8 mouse cellular contexts compared by ENCODE assay signal in genomic region chr11:118209376-118209775, GRCm38 (mm10). TPM values are rescaled to one million over a fixed set of nuclear protein-coding genes. Genes with fewer than 3 reads are reported as not detected.
A peak's percentile ranks its signal among the peaks of the same experiment; 100 is the strongest.
DNase-seq lines count a peak whose midpoint lies in the region; ATAC-seq lines count a peak whose summit lies in the region.

No protein-coding gene starts in this region.

- WGBS in heart, embryonic 13.5 days = 61% methylated on average over 3 of the region's 3 CpGs
- 73% methylated on average over 3 of the region's 3 CpGs for WGBS in midbrain, embryonic 10.5 days
- 54% methylated on average over 3 of the region's 3 CpGs for WGBS in midbrain, embryonic 15.5 days
- 64% methylated on average over 3 of the region's 3 CpGs for WGBS in forebrain, embryonic 12.5 days
- 57% methylated on average over 3 of the region's 3 CpGs for WGBS in midbrain, embryonic 13.5 days

- no peak for ATAC-seq in heart, embryonic 13.5 days (ENCODE audit: extremely low read depth, insufficient number of reproducible peaks, low FRiP score, low TSS enrichment)
- ATAC-seq in midbrain, embryonic 15.5 days (replicated peaks) = no peak
- ATAC-seq in forebrain, embryonic 12.5 days (ENCODE audit: low FRiP score) = no peak
- ATAC-seq in midbrain, embryonic 13.5 days = no peak

- peaks cover 85% of the 10 kb centered on the region for H3K4me1 ChIP-seq in heart, embryonic 13.5 days
- H3K4me1 ChIP-seq in midbrain, embryonic 10.5 days = peaks cover 57% of the 10 kb centered on the region
- H3K4me1 ChIP-seq in midbrain, embryonic 15.5 days = peaks cover 58% of the 10 kb centered on the region
- H3K4me1 ChIP-seq in forebrain, embryonic 12.5 days = peaks cover 57% of the 10 kb centered on the region
- peaks cover 58% of the 10 kb centered on the region for H3K4me1 ChIP-seq in midbrain, embryonic 13.5 days (replicated peaks)

- no peaks in the 10 kb centered on the region for H3K27me3 ChIP-seq in heart, embryonic 13.5 days (replicated peaks)
- H3K27me3 ChIP-seq in midbrain, embryonic 10.5 days (ENCODE audit: low read depth, poor library complexity, severe bottlenecking) = no peaks in the 10 kb centered on the region
- no peaks in the 10 kb centered on the region for H3K27me3 ChIP-seq in midbrain, embryonic 15.5 days (replicated peaks)
- no peaks in the 10 kb centered on the region for H3K27me3 ChIP-seq in forebrain, embryonic 12.5 days
- no peaks in the 10 kb centered on the region for H3K27me3 ChIP-seq in midbrain, embryonic 13.5 days

- no peak for DNase-seq in heart, postnatal 25 days (ENCODE audit: low spot score)
- DNase-seq in midbrain, embryonic 10.5 days (ENCODE audit: low spot score) = no peak
- no peak for DNase-seq in embryo, embryonic 10 days (ENCODE audit: low spot score)
- no peak for DNase-seq in lung, adult 18-20 months

- H3K9me3 ChIP-seq in heart, embryonic 13.5 days = no peaks in the 10 kb centered on the region
- H3K9me3 ChIP-seq in midbrain, embryonic 10.5 days (replicated peaks) = no peaks in the 10 kb centered on the region
- no peaks in the 10 kb centered on the region for H3K9me3 ChIP-seq in midbrain, embryonic 15.5 days
- H3K9me3 ChIP-seq in forebrain, embryonic 12.5 days = no peaks in the 10 kb centered on the region
- H3K9me3 ChIP-seq in midbrain, embryonic 13.5 days = no peaks in the 10 kb centered on the region

- H3K27ac ChIP-seq in heart, embryonic 13.5 days (replicated peaks) = peak overlapping the region; percentile 66
- peak overlapping the region; percentile 29; the same call in 1 of the 2 replicates for H3K27ac ChIP-seq in midbrain, embryonic 10.5 days (replicated peaks)
- H3K27ac ChIP-seq in midbrain, embryonic 15.5 days = no peak overlapping the region
- H3K27ac ChIP-seq in forebrain, embryonic 12.5 days = peak overlapping the region; percentile 50; the same call in 1 of the 2 replicates
- H3K27ac ChIP-seq in midbrain, embryonic 13.5 days = no peak overlapping the region

- no peak overlapping the region for H3K4me3 ChIP-seq in heart, embryonic 13.5 days
- no peak overlapping the region for H3K4me3 ChIP-seq in midbrain, embryonic 10.5 days
- H3K4me3 ChIP-seq in midbrain, embryonic 15.5 days = no peak overlapping the region
- no peak overlapping the region for H3K4me3 ChIP-seq in forebrain, embryonic 12.5 days (replicated peaks)
- no peak overlapping the region for H3K4me3 ChIP-seq in midbrain, embryonic 13.5 days (replicated peaks)

- peak overlapping the region; percentile 30; the same call in 1 of the 2 replicates for H3K4me2 ChIP-seq in heart, embryonic 13.5 days
- H3K4me2 ChIP-seq in midbrain, embryonic 15.5 days = no peak overlapping the region
- H3K4me2 ChIP-seq in forebrain, embryonic 12.5 days = no peak overlapping the region
- no peak overlapping the region for H3K4me2 ChIP-seq in midbrain, embryonic 13.5 days (replicated peaks)

- H3K36me3 ChIP-seq in heart, embryonic 13.5 days = no peaks in the 10 kb centered on the region
- H3K36me3 ChIP-seq in midbrain, embryonic 10.5 days = no peaks in the 10 kb centered on the region
- H3K36me3 ChIP-seq in midbrain, embryonic 15.5 days (replicated peaks) = no peaks in the 10 kb centered on the region
- no peaks in the 10 kb centered on the region for H3K36me3 ChIP-seq in forebrain, embryonic 12.5 days (replicated peaks)
- H3K36me3 ChIP-seq in midbrain, embryonic 13.5 days = no peaks in the 10 kb centered on the region

- H3K9ac ChIP-seq in heart, embryonic 13.5 days = peak overlapping the region; percentile 62
- no peak overlapping the region for H3K9ac ChIP-seq in midbrain, embryonic 15.5 days
- no peak overlapping the region for H3K9ac ChIP-seq in forebrain, embryonic 12.5 days
- H3K9ac ChIP-seq in midbrain, embryonic 13.5 days (replicated peaks) = peak overlapping the region; percentile 25; the same call in 1 of the 2 replicates

- intact Hi-C loops in heart, postnatal 25 days (cut with DNase I) = no loop called here

RNA-seq across cellular contexts. Expression of gene Cyth1, which starts 39.0 kb away (rescaled TPM):
- 14.9 and 15.9 TPM in 2 replicates for polyA plus RNA-seq in heart, embryonic 13.5 days (2015; fragmentation: Nextera tagmentation; extraction: Ambion mirVana)
- 10 to 100 TPM; 48.9 to 53.8 TPM for total RNA-seq in heart, postnatal 25 days (2021)
- 11.3 and 14.9 TPM in 2 replicates for polyA plus RNA-seq in midbrain, embryonic 10.5 days (2016; fragmentation: Nextera tagmentation; extraction: Ambion mirVana)
- 28.5 and 30.2 TPM in 2 replicates for polyA plus RNA-seq in midbrain, embryonic 15.5 days (2015; fragmentation: Nextera tagmentation; extraction: Ambion mirVana)
- 24.0 and 24.9 TPM in 2 replicates for polyA plus RNA-seq in forebrain, embryonic 12.5 days (2016; fragmentation: Nextera tagmentation; extraction: Ambion mirVana)
- polyA plus RNA-seq in midbrain, embryonic 13.5 days (2015; fragmentation: Nextera tagmentation; extraction: Ambion mirVana) = 22.3 and 30.7 TPM in 2 replicates

Comparison
In these comparisons a context has a peak if more than half of its experiments do, and no peak if none do; other contexts are left out.
1. H3K27ac ChIP-seq: peak in heart, embryonic 13.5 days (single experiment), midbrain, embryonic 10.5 days (single experiment) and forebrain, embryonic 12.5 days (single experiment); none in midbrain, embryonic 15.5 days (single experiment) and midbrain, embryonic 13.5 days (single experiment).
2. H3K9ac ChIP-seq: peak in heart, embryonic 13.5 days (single experiment) and midbrain, embryonic 13.5 days (single experiment); none in midbrain, embryonic 15.5 days (single experiment) and forebrain, embryonic 12.5 days (single experiment).